In the genomic region with DNA sequence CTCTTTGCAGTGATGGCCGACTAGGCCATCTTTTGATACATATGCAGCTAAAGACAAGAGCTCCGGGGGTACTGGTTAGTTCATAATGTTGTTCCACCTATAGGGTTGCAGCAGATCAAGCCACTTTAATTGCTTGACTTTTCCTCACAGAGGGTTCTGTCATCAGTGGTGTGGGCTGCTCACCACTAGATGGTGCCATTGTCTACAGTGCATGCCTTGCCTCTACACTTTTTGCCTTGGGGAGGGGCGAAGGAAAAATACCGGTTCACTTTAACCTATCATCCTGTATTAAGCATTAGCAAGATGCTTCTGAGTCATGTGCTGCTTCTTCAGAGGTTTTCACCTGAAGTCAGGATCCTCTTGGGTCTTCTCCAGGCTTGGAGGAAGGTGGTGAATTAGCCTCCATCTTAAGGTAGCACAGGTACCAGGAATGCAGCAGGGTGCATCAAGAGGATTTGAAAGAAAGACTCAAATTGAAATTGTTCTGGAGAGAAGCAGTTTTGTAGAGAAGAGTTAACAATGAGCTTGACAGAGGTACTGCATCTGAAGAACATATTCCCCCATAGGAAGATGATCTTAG, we compare ENCODE assay signal across 8 mouse cellular contexts.
DNase-seq lines count a peak whose midpoint lies in the region; ATAC-seq and TF ChIP-seq lines count a peak whose summit lies in the region.

No protein-coding gene starts in this region.

- H3K36me3 ChIP-seq in liver, embryonic 12.5 days, result no peaks in the 10 kb centered on the region
- H3K36me3 ChIP-seq in intestine, postnatal 0 days (ENCODE audit: control insufficient read depth, insufficient read depth), result no peaks in the 10 kb centered on the region
- H3K36me3 ChIP-seq in limb, embryonic 14.5 days (ENCODE audit: control insufficient read depth, insufficient read depth, low read length), result no peaks in the 10 kb centered on the region
- H3K36me3 ChIP-seq in stomach, postnatal 0 days (ENCODE audit: control insufficient read depth, insufficient read depth, low read length), result no peaks in the 10 kb centered on the region

- no peaks in the 10 kb centered on the region for H3K27me3 ChIP-seq in liver, embryonic 12.5 days (replicated peaks)
- H3K27me3 ChIP-seq in cerebellum, adult 2 months (ENCODE audit: control insufficient read depth, insufficient read depth, low read length), result no peaks in the 10 kb centered on the region
- no peaks in the 10 kb centered on the region for H3K27me3 ChIP-seq in intestine, postnatal 0 days (replicated peaks; ENCODE audit: control insufficient read depth, insufficient read depth, low read length)
- H3K27me3 ChIP-seq in limb, embryonic 14.5 days (ENCODE audit: control insufficient read depth, insufficient read depth, low read length), result no peaks in the 10 kb centered on the region
- no peaks in the 10 kb centered on the region for H3K27me3 ChIP-seq in stomach, postnatal 0 days (ENCODE audit: control insufficient read depth, insufficient read depth, low read length)

- no peak overlapping the region for H3K4me3 ChIP-seq in liver, embryonic 12.5 days
- no peak overlapping the region for H3K4me3 ChIP-seq in cerebellum, adult 2 months (replicated peaks; ENCODE audit: insufficient read depth, low read depth, low read length)
- H3K4me3 ChIP-seq in intestine, postnatal 0 days (ENCODE audit: low read depth, low read length), result no peak overlapping the region
- no peak overlapping the region for H3K4me3 ChIP-seq in limb, embryonic 14.5 days (replicated peaks; ENCODE audit: low read length)
- H3K4me3 ChIP-seq in stomach, postnatal 0 days (ENCODE audit: low read depth, low read length), result no peak overlapping the region

- no peak overlapping the region for H3K9ac ChIP-seq in liver, embryonic 12.5 days
- no peak overlapping the region for H3K9ac ChIP-seq in intestine, postnatal 0 days (ENCODE audit: low read depth, low read length)
- H3K9ac ChIP-seq in limb, embryonic 14.5 days (ENCODE audit: low read depth, low read length, severe bottlenecking), result no peak overlapping the region
- no peak overlapping the region for H3K9ac ChIP-seq in stomach, postnatal 0 days (ENCODE audit: low read length)

- no peak for ATAC-seq in liver, embryonic 12.5 days
- ATAC-seq in intestine, postnatal 0 days, result no peak
- no peak for ATAC-seq in limb, embryonic 14.5 days (ENCODE audit: low FRiP score, low read depth)
- ATAC-seq in stomach, postnatal 0 days (ENCODE audit: low FRiP score, low TSS enrichment), result peak; percentile 53

- no peak for TF ChIP-seq POLR2A in cerebellum, adult 2 months (IDR thresholded peaks at IDR 0.05; ENCODE audit: borderline replicate concordance, insufficient read depth, low read length)
- TF ChIP-seq POLR2A in limb, embryonic 14.5 days (IDR thresholded peaks at IDR 0.05; ENCODE audit: borderline replicate concordance, extremely low read depth, insufficient read depth, insufficient read length), result no peak

- DNase-seq in liver, result peak; percentile 33
- DNase-seq in cerebellum, adult 2 months, result peak; percentile 20 to 36
- peak; percentile 52 for DNase-seq in forelimb bud, embryonic 11.5 days (ENCODE audit: low read depth, low spot score)
- peak; percentile 41 for DNase-seq in limb, embryonic 14.5 days (ENCODE audit: low spot score)
- DNase-seq in natural killer cell, adult 2 months (ENCODE audit: low spot score in 2 of 2), result peak; percentile 39 to 52
- peak; percentile 55 for DNase-seq in stomach, postnatal 0 days (ENCODE audit: low spot score)

- H3K4me2 ChIP-seq in liver, embryonic 12.5 days, result no peak overlapping the region
- no peak overlapping the region for H3K4me2 ChIP-seq in intestine, postnatal 0 days (replicated peaks; ENCODE audit: low read depth)
- no peak overlapping the region for H3K4me2 ChIP-seq in limb, embryonic 14.5 days (replicated peaks; ENCODE audit: low read depth, low read length, severe bottlenecking)
- H3K4me2 ChIP-seq in stomach, postnatal 0 days (replicated peaks; ENCODE audit: low read depth), result no peak overlapping the region

- 22% methylated on average over 4 of the region's 4 CpGs for WGBS in liver, embryonic 12.5 days (ENCODE audit: insufficient replicate concordance)
- 17% methylated on average over 4 of the region's 4 CpGs for WGBS in cerebellum, adult 2 months
- WGBS in intestine, postnatal 0 days, result 36% methylated on average over 4 of the region's 4 CpGs
- 26% methylated on average over 4 of the region's 4 CpGs for WGBS in limb, embryonic 14.5 days
- 20% methylated on average over 4 of the region's 4 CpGs for WGBS in stomach, postnatal 0 days

- no peak for TF ChIP-seq EP300 in stomach, postnatal 0 days (optimal IDR thresholded peaks at IDR 0.05)

- H3K27ac ChIP-seq in liver, embryonic 12.5 days, result no peak overlapping the region
- H3K27ac ChIP-seq in cerebellum, adult 2 months (ENCODE audit: insufficient read depth, low read length), result no peak overlapping the region
- no peak overlapping the region for H3K27ac ChIP-seq in intestine, postnatal 0 days (ENCODE audit: low read depth, low read length)
- H3K27ac ChIP-seq in limb, embryonic 14.5 days (replicated peaks; ENCODE audit: low read depth, low read length), result no peak overlapping the region
- H3K27ac ChIP-seq in stomach, postnatal 0 days (replicated peaks), result no peak overlapping the region

- no peaks in the 10 kb centered on the region for H3K9me3 ChIP-seq in liver, embryonic 12.5 days (replicated peaks)
- H3K9me3 ChIP-seq in intestine, postnatal 0 days (ENCODE audit: control insufficient read depth), result no peaks in the 10 kb centered on the region
- no peaks in the 10 kb centered on the region for H3K9me3 ChIP-seq in limb, embryonic 14.5 days (ENCODE audit: control insufficient read depth, low read length)
- H3K9me3 ChIP-seq in stomach, postnatal 0 days (ENCODE audit: control insufficient read depth, low read length), result no peaks in the 10 kb centered on the region

- no peaks in the 10 kb centered on the region for H3K4me1 ChIP-seq in liver, embryonic 12.5 days
- no peaks in the 10 kb centered on the region for H3K4me1 ChIP-seq in cerebellum, adult 2 months (ENCODE audit: control insufficient read depth, insufficient read depth, low read length)
- H3K4me1 ChIP-seq in intestine, postnatal 0 days (replicated peaks; ENCODE audit: control insufficient read depth, insufficient read depth, low read length), result no peaks in the 10 kb centered on the region
- H3K4me1 ChIP-seq in limb, embryonic 14.5 days (ENCODE audit: control insufficient read depth, insufficient read depth, low read length), result no peaks in the 10 kb centered on the region
- no peaks in the 10 kb centered on the region for H3K4me1 ChIP-seq in stomach, postnatal 0 days (replicated peaks; ENCODE audit: control insufficient read depth, insufficient read depth)

- peak; percentile 93 for TF ChIP-seq CTCF in cerebellum, adult 2 months (IDR thresholded peaks at IDR 0.05; ENCODE audit: borderline replicate concordance, insufficient read depth, low read depth, low read length)
- peak; percentile 94 for TF ChIP-seq CTCF in intestine, postnatal 0 days (IDR thresholded peaks at IDR 0.05; ENCODE audit: low read depth)
- TF ChIP-seq CTCF in stomach, postnatal 0 days (IDR thresholded peaks at IDR 0.05; ENCODE audit: low read depth), result peak; percentile 97
